In genomic region chr6:142191962-142192361, GRCm38 (mm10) we compare ENCODE assay signal across 15 mouse cellular contexts. TPM values are rescaled to one million over a fixed set of nuclear protein-coding genes. Genes with fewer than 3 reads are reported as not detected.
"Had no signal": no experiment of that assay in that cellular context is flagged by ENCODE, and none has a peak within 500 bp of the region (broad histone marks: within the 10 kb centered on the region; RNA-seq: fewer than 3 reads in every experiment).

No protein-coding gene starts in this region.

- H3K36me3 ChIP-seq: limb, embryonic 15.5 days; liver, embryonic 13.5 days; midbrain, embryonic 13.5 days had no signal

- H3K27me3 ChIP-seq: limb, embryonic 15.5 days; liver, embryonic 13.5 days; midbrain, embryonic 13.5 days had no signal

- H3K4me1 ChIP-seq: limb, embryonic 15.5 days; liver, embryonic 13.5 days; midbrain, embryonic 13.5 days had no signal

- DNase-seq: kidney, adult 18-20 months; layer of hippocampus, adult 9-11 months; layer of hippocampus, postnatal 36 days; liver, embryonic 13.5 days; lung, adult 18-20 months; thymus, postnatal 4 days had no signal

- H3K27ac ChIP-seq: limb, embryonic 15.5 days; liver, embryonic 13.5 days; midbrain, embryonic 13.5 days; stomach, postnatal 0 days had no signal

- ATAC-seq: midbrain, embryonic 13.5 days had no signal

- H3K4me3 ChIP-seq: limb, embryonic 15.5 days; liver, embryonic 13.5 days; midbrain, embryonic 13.5 days had no signal

RNA-seq across cellular contexts. Expression of gene Slco1a6, which starts 16.4 kb away (rescaled TPM):
- total RNA-seq: layer of hippocampus, adult 18-20 months; left cerebral cortex, postnatal 25 days; midbrain, postnatal 0 days had no signal
- polyA plus RNA-seq: limb, embryonic 11.5 days; limb, embryonic 15.5 days; liver, embryonic 13.5 days; lung, embryonic 16.5 days; midbrain, embryonic 13.5 days; midbrain, postnatal 0 days; neural tube, embryonic 14.5 days had no signal
